Mouse (Mus musculus): ENCODE data around the gene Ssc5d. TPM values are rescaled to one million over a fixed set of nuclear protein-coding genes. Genes with fewer than 3 reads are reported as not detected.

Ssc5d gene
- total RNA-seq, 2 experiments from 2014 or later, result 3.9 to 4.1 TPM

Other genes starting within 250 kb of the Ssc5d start
- gene Hspbp1, start 240.7 kb upstream of the Ssc5d start, total RNA-seq (2021), result 10 to 100 TPM; 27.2 to 34.7 TPM
- 1 to 10 TPM; 1.2 TPM for gene Brsk1, start 235.2 kb upstream of the Ssc5d start, total RNA-seq (2021)
- under 1 TPM; 0.11 to 0.30 TPM for gene Tmem150b, start 200.5 kb upstream of the Ssc5d start, total RNA-seq (2021)
- gene Kmt5c, start 185.7 kb upstream of the Ssc5d start, total RNA-seq (2021), result 10 to 100 TPM; 14.8 to 15.9 TPM
- gene Cox6b2, start 172.7 kb upstream of the Ssc5d start, total RNA-seq (2021), result 1 to 10 TPM; 1.9 to 2.3 TPM
- not detected for gene Fam71e2, start 154.5 kb upstream of the Ssc5d start, total RNA-seq (2021)
- gene Il11, start 142.9 kb upstream of the Ssc5d start, total RNA-seq (2021), result not detected
- not detected for gene Tmem190, start 142.8 kb upstream of the Ssc5d start, total RNA-seq (2021)
- 1 to 10 TPM; 4.4 to 5.7 TPM for gene Tmem238, start 136.1 kb upstream of the Ssc5d start, total RNA-seq (2021)
- gene Rpl28, start 132.9 kb upstream of the Ssc5d start, total RNA-seq (2021), result 100 to 1,000 TPM; 515 to 545 TPM
- 10 to 100 TPM; 89.8 to 95.7 TPM for gene Ube2s, start 113.2 kb upstream of the Ssc5d start, total RNA-seq (2021)
- gene Shisa7, start 81.1 kb upstream of the Ssc5d start, total RNA-seq (2021), result not detected
- 1 to 10 TPM; 3.9 to 4.6 TPM for gene Isoc2b, start 55.5 kb upstream of the Ssc5d start, total RNA-seq (2021)
- 10 to 100 TPM; 45.4 to 48.8 TPM for gene Isoc2a, start 48.6 kb upstream of the Ssc5d start, total RNA-seq (2021)
- gene Gm36210, start 19.3 kb upstream of the Ssc5d start, total RNA-seq (2021), result not detected
- 1 to 10 TPM; 7.2 to 9.2 TPM for gene Zfp628, start 10.6 kb upstream of the Ssc5d start, total RNA-seq (2021)
- gene Nat14, start 3.8 kb upstream of the Ssc5d start, total RNA-seq (2021), result 1 to 10 TPM; 4.3 to 5.1 TPM
- gene Sbk2, start 38.6 kb downstream of the Ssc5d start, total RNA-seq (2021), result 10 to 100 TPM; 26.5 to 34.0 TPM
- 10 to 100 TPM; 31.5 to 45.5 TPM for gene Sbk3, start 45.4 kb downstream of the Ssc5d start, total RNA-seq (2021)
- 10 to 100 TPM; 14.2 to 16.4 TPM for gene Zfp579, start 70.4 kb downstream of the Ssc5d start, total RNA-seq (2021)
- gene Zfp524, start 88.6 kb downstream of the Ssc5d start, total RNA-seq (2021), result 10 to 100 TPM in 1 of 2 experiments, 1 to 10 TPM in 1; 9.7 to 10.4 TPM
- 10 to 100 TPM; 17.0 to 21.6 TPM for gene Fiz1, start 88.9 kb downstream of the Ssc5d start, total RNA-seq (2021)
- gene Gm44973, start 89.7 kb downstream of the Ssc5d start, total RNA-seq (2021), result not detected
- gene Zfp865, start 94.6 kb downstream of the Ssc5d start, total RNA-seq (2021), result 10 to 100 TPM; 14.1 to 14.9 TPM
- gene Ccdc106, start 94.8 kb downstream of the Ssc5d start, total RNA-seq (2021), result not detected
- gene 4632433K11Rik, start 108.3 kb downstream of the Ssc5d start, total RNA-seq (2021), result not detected
- 1 to 10 TPM; 5.2 to 6.1 TPM for gene Zfp784, start 112.7 kb downstream of the Ssc5d start, total RNA-seq (2021)
- gene Zfp580, start 125.8 kb downstream of the Ssc5d start, total RNA-seq (2021), result 1 to 10 TPM; 5.6 to 5.7 TPM
- 10 to 100 TPM; 62.4 to 70.8 TPM for gene U2af2, start 136.4 kb downstream of the Ssc5d start, total RNA-seq (2021)
- gene Epn1, start 154.4 kb downstream of the Ssc5d start, total RNA-seq (2021), result 100 to 1,000 TPM; 176 to 184 TPM
- not detected for gene Rfpl4, start 191.2 kb downstream of the Ssc5d start, total RNA-seq (2021)
- 1 to 10 TPM; 6.2 to 6.9 TPM for gene Rasl2-9, start 200.2 kb downstream of the Ssc5d start, total RNA-seq (2021)
- gene Vmn1r55, start 223.9 kb downstream of the Ssc5d start, total RNA-seq (2021), result not detected